Mouse (Mus musculus) thymus, adult 2 months (tissue): ENCODE results near the gene Pdxk.

ENCODE experiments used
- CTCF ChIP-seq: fragments of 200-500 bp; IDR thresholded peaks from 2 replicates; pipeline ENCODE4 v1.5.1; 2012; ENCODE audit warnings: mild to moderate bottlenecking, control low read depth, low read length, moderate library complexity, borderline replicate concordance; ENCODE audit not compliant: control insufficient read depth, poor library complexity, insufficient read depth; ENCODE audit errors: extremely low read depth
- POLR2A ChIP-seq: fragments of 200-500 bp; IDR thresholded peaks from 2 replicates; pipeline ENCODE4 v1.6.1; 2012; ENCODE audit warnings: mild to moderate bottlenecking, low read length, control low read depth, moderate library complexity; ENCODE audit not compliant: control insufficient read depth, poor library complexity, insufficient read depth; ENCODE audit errors: extremely low read depth

DNA sequence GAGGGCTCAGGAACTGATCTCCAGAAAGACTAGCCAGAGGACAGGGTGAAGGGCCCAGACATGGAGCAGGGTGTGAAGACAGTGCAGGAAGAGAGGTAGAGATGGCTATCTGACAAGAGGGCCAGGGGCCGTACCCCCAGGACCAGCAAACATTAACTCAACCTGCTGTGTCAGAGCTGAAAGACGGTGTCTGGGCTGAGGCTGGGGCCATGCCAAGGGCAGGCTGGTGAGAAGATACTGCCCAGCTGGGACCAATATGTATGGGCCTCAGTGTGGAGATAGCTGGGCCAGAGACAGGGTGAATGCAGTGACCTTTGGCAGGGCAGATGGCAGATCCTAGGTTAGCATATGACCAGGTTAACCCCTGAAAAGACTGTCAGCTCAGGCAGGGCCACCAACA is 63.6 kb downstream of the Pdxk start:
- TF ChIP-seq CTCF (no peak), POLR2A (no peak)
